Mouse (Mus musculus) limb, embryonic 12.5 days (tissue): ENCODE results near the gene Asb6. TPM values are rescaled to one million over a fixed set of nuclear protein-coding genes. Genes with fewer than 3 reads are reported as not detected.

Source experiments
- ATAC-seq: fragments of 200-750 bp; cut with Nextera tagmentation; 2 replicates; pipeline ENCODE4 v1.8.0; 2017; ENCODE audit warnings: low read depth, moderate TSS enrichment; ENCODE audit not compliant: insufficient number of reproducible peaks, insufficient read depth, low FRiP score, low TSS enrichment
- H3K27ac ChIP-seq: fragments of 300-500 bp; sonication (generic); 2 replicates; pipeline ENCODE4 v1.5.1; 2016; ENCODE audit warnings: mild to moderate bottlenecking, moderate library complexity
- H3K27me3 ChIP-seq: fragments of 300-500 bp; sonication (generic); 2 replicates; pipeline ENCODE4 v1.6.1; 2016; ENCODE audit warnings: mild to moderate bottlenecking, moderate library complexity
- H3K36me3 ChIP-seq: fragments of 300-500 bp; sonication (generic); 2 replicates; pipeline ENCODE4 v1.6.1; 2016; ENCODE audit warnings: mild to moderate bottlenecking, moderate library complexity
- H3K4me1 ChIP-seq: fragments of 300-500 bp; sonication (generic); replicated peaks from 2 replicates; pipeline ENCODE4 v1.6.1; 2016
- H3K4me2 ChIP-seq: fragments of 300-500 bp; sonication (generic); 2 replicates; pipeline ENCODE4 v1.6.1; 2016; ENCODE audit warnings: mild to moderate bottlenecking, moderate library complexity
- H3K4me3 ChIP-seq: fragments of 300-500 bp; sonication (generic); replicated peaks from 2 replicates; pipeline ENCODE4 v1.5.1; 2016; ENCODE audit warnings: mild to moderate bottlenecking
- H3K9ac ChIP-seq: fragments of 300-500 bp; sonication (generic); replicated peaks from 2 replicates; pipeline ENCODE4 v1.6.1; 2016; ENCODE audit warnings: mild to moderate bottlenecking, moderate library complexity
- H3K9me3 ChIP-seq: fragments of 300-500 bp; sonication (generic); 2 replicates; pipeline ENCODE4 v1.6.1; 2016; ENCODE audit warnings: mild to moderate bottlenecking, moderate library complexity
- WGBS: fragments of 180-500 bp; shearing (Covaris S2); methylation state at CpG from one replicate; pipeline ENCODE4 v1.1.7; 2016; 5-methylcytosine and 5-hydroxymethylcytosine counted together
- polyA plus RNA-seq: library from polyadenylated mRNA; unstranded; fragments of >200 nt; fragmentation: Nextera tagmentation; extraction: Ambion mirVana; gene quantifications from 2 replicates; pipeline ENCODE4 v1.2.1, GENCODE M21; 2016

Asb6 gene
- polyA plus RNA-seq, 1 experiment from 2014 or later, result 47.4 TPM

GRCm38 (mm10) chr2:30810573-30810972, 19.6 kb downstream of the Asb6 start:
- Histone ChIP-seq H3K27me3 (no peaks in the 10 kb centered on the region), H3K4me1 (peaks cover 20% of the 10 kb centered on the region), H3K27ac (no peak overlapping the region), H3K9ac (no peak overlapping the region), H3K4me2 (no peak overlapping the region), H3K36me3 (peaks cover 50% of the 10 kb centered on the region), H3K9me3 (no peaks in the 10 kb centered on the region), H3K4me3 (no peak overlapping the region)
- 76% methylated on average over 7 of the region's 7 CpGs for WGBS
- no peak for ATAC-seq

- H3K9me3 ChIP-seq, result no peaks in the 10 kb centered on the region
- no peaks in the 10 kb centered on the region for H3K27me3 ChIP-seq
- H3K9ac ChIP-seq, result no peak overlapping the region
- peak overlapping the region; percentile 42 for H3K4me2 ChIP-seq
- H3K27ac ChIP-seq, result no peak overlapping the region
- H3K4me3 ChIP-seq, result 0 out of 2 replicates have a peak overlapping the region, but pooled peaks have one; percentile 4
- 93% methylated on average over 5 of the region's 5 CpGs for whole genome bisulfite sequencing
- ATAC-seq, result no peak
- H3K36me3 ChIP-seq, result peaks cover 40% of the 10 kb centered on the region
- H3K4me1 ChIP-seq, result peaks cover 20% of the 10 kb centered on the region
Observed at GRCm38 (mm10) chr2:30809503-30809902, 20.6 kb downstream of the Asb6 start.

- H3K4me2 ChIP-seq, result peak overlapping the region; percentile 87
- H3K36me3 ChIP-seq, result peaks cover 27% of the 10 kb centered on the region
- peaks cover 20% of the 10 kb centered on the region for H3K4me1 ChIP-seq
- WGBS, result 4% methylated on average over 10 of the region's 10 CpGs
- no peaks in the 10 kb centered on the region for H3K9me3 ChIP-seq
- H3K27me3 ChIP-seq, result peaks cover 6% of the 10 kb centered on the region
- peak overlapping the region; percentile 81 for H3K9ac ChIP-seq
- ATAC-seq, result no peak
- peak overlapping the region; percentile 81 for H3K4me3 ChIP-seq
- peak overlapping the region; percentile 76; the same call in 1 of the 2 replicates for H3K27ac ChIP-seq
Observed at GRCm38 (mm10) chr2:30808296-30808655, 21.9 kb downstream of the Asb6 start.

- ATAC-seq, result peak; percentile 96
- no peaks in the 10 kb centered on the region for H3K9me3 ChIP-seq
- peak within 1 kb of the TSS; percentile 81 for H3K4me3 ChIP-seq
- peaks cover 22% of the 10 kb centered on the region for H3K36me3 ChIP-seq
- peaks cover 20% of the 10 kb centered on the region for H3K4me1 ChIP-seq
- H3K9ac ChIP-seq, result peak within 1 kb of the TSS; percentile 81
- peak within 1 kb of the TSS; percentile 76 for H3K27ac ChIP-seq
- H3K27me3 ChIP-seq, result peaks cover 11% of the 10 kb centered on the region
- 1% methylated on average over 44 of the region's 44 CpGs for whole genome bisulfite sequencing
- H3K4me2 ChIP-seq, result peak within 1 kb of the TSS; percentile 87
Observed at GRCm38 (mm10) chr2:30807648-30808295, 22.4 kb downstream of the Asb6 start, which contains the start of gene Ntmt1. TSS of gene Ntmt1 (plus strand) at chr2:30807826.

- no peaks in the 10 kb centered on the region for H3K9me3 ChIP-seq
- ATAC-seq, result peak; percentile 47; the same call in 1 of the 2 replicates
- H3K9ac ChIP-seq, result peak overlapping the region; percentile 81
Observed at GRCm38 (mm10) chr2:30807147-30807647, 22.9 kb downstream of the Asb6 start.

GRCm38 (mm10) chr2:30805983-30806382, 24.1 kb downstream of the Asb6 start:
- H3K9ac ChIP-seq, result no peak overlapping the region
- 90% methylated on average over 2 of the region's 2 CpGs for WGBS
- ATAC-seq, result no peak

More at GRCm38 (mm10) chr2:30807147-30807647, 22.9 kb downstream of the Asb6 start:
- Histone ChIP-seq H3K4me1 (peaks cover 20% of the 10 kb centered on the region), H3K4me3 (peak overlapping the region; percentile 81), H3K4me2 (peak overlapping the region; percentile 87), H3K27ac (peak overlapping the region; percentile 71), H3K36me3 (peaks cover 16% of the 10 kb centered on the region), H3K27me3 (peaks cover 17% of the 10 kb centered on the region)
- 9% methylated on average over 28 of the region's 28 CpGs for WGBS

GRCm38 (mm10) chr2:30803604-30804003, 26.5 kb downstream of the Asb6 start, which contains the start of gene 1700001O22Rik:
TSS of gene 1700001O22Rik (minus strand) at chr2:30803661.
- no peak for ATAC-seq
- Histone ChIP-seq H3K9me3 (no peaks in the 10 kb centered on the region), H3K27ac (no peak within 1 kb of the TSS), H3K9ac (no peak within 1 kb of the TSS), H3K4me3 (no peak within 1 kb of the TSS), H3K4me2 (no peak within 1 kb of the TSS), H3K27me3 (peaks cover 46% of the 10 kb centered on the region), H3K4me1 (peaks cover 29% of the 10 kb centered on the region), H3K36me3 (no peaks in the 10 kb centered on the region)
- WGBS, result 87% methylated on average over 3 of the region's 3 CpGs

More at GRCm38 (mm10) chr2:30805983-30806382, 24.1 kb downstream of the Asb6 start:
- peaks cover 29% of the 10 kb centered on the region for H3K27me3 ChIP-seq
- H3K4me3 ChIP-seq, result no peak overlapping the region
- no peaks in the 10 kb centered on the region for H3K9me3 ChIP-seq
- peaks cover 31% of the 10 kb centered on the region for H3K4me1 ChIP-seq
- H3K4me2 ChIP-seq, result no peak overlapping the region
- H3K36me3 ChIP-seq, result peaks cover 5% of the 10 kb centered on the region
- no peak overlapping the region for H3K27ac ChIP-seq

GRCm38 (mm10) chr2:30801067-30801852, 28.9 kb downstream of the Asb6 start:
- WGBS, result under 1% methylated on average over 77 of the region's 77 CpGs
- H3K4me3 ChIP-seq, result peak overlapping the region; percentile 57
- no peak overlapping the region for H3K27ac ChIP-seq
- H3K4me1 ChIP-seq, result peaks cover 37% of the 10 kb centered on the region
- no peak for ATAC-seq
- peak overlapping the region; percentile 90 for H3K4me2 ChIP-seq
- no peaks in the 10 kb centered on the region for H3K36me3 ChIP-seq
- H3K27me3 ChIP-seq, result peaks cover 46% of the 10 kb centered on the region
- peak overlapping the region; percentile 69 for H3K9ac ChIP-seq
- no peaks in the 10 kb centered on the region for H3K9me3 ChIP-seq

GRCm38 (mm10) chr2:30800671-30801066, 29.5 kb downstream of the Asb6 start:
- peak overlapping the region; percentile 69 for H3K9ac ChIP-seq

GRCm38 (mm10) chr2:30799456-30799855, 30.7 kb downstream of the Asb6 start:
- ATAC-seq, result no peak
- no peak overlapping the region for H3K4me3 ChIP-seq
- H3K27me3 ChIP-seq, result peaks cover 46% of the 10 kb centered on the region

More at GRCm38 (mm10) chr2:30800671-30801066, 29.5 kb downstream of the Asb6 start:
- Histone ChIP-seq H3K4me1 (peaks cover 43% of the 10 kb centered on the region), H3K4me3 (peak overlapping the region; percentile 57), H3K4me2 (peak overlapping the region; percentile 90), H3K27ac (no peak overlapping the region), H3K36me3 (no peaks in the 10 kb centered on the region), H3K9me3 (no peaks in the 10 kb centered on the region), H3K27me3 (peaks cover 46% of the 10 kb centered on the region)
- WGBS, result 26% methylated on average over 6 of the region's 7 CpGs
- ATAC-seq, result no peak

GRCm38 (mm10) chr2:30796382-30796781, 33.8 kb downstream of the Asb6 start:
- ATAC-seq, result peak; percentile 54
- peaks cover 21% of the 10 kb centered on the region for H3K27me3 ChIP-seq
- peak overlapping the region; percentile 56 for H3K4me2 ChIP-seq
- H3K27ac ChIP-seq, result peak overlapping the region; percentile 80
- no peaks in the 10 kb centered on the region for H3K9me3 ChIP-seq
- peaks cover 52% of the 10 kb centered on the region for H3K4me1 ChIP-seq
- peak overlapping the region; percentile 20 for H3K4me3 ChIP-seq
- H3K36me3 ChIP-seq, result no peaks in the 10 kb centered on the region
- peak overlapping the region; percentile 40; the same call in 1 of the 2 replicates for H3K9ac ChIP-seq
- WGBS, result 5% methylated on average over 11 of the region's 11 CpGs

More at GRCm38 (mm10) chr2:30799456-30799855, 30.7 kb downstream of the Asb6 start:
- Histone ChIP-seq H3K9me3 (no peaks in the 10 kb centered on the region), H3K4me2 (no peak overlapping the region), H3K9ac (no peak overlapping the region), H3K36me3 (no peaks in the 10 kb centered on the region), H3K4me1 (peaks cover 54% of the 10 kb centered on the region), H3K27ac (no peak overlapping the region)
- 77% methylated on average over 3 of the region's 3 CpGs for WGBS
